Mouse (Mus musculus) embryonic facial prominence, embryonic 11.5 days (tissue): ENCODE measurements around the gene Nphs2. TPM values are rescaled to one million over a fixed set of nuclear protein-coding genes. Genes with fewer than 3 reads are reported as not detected.
"Not testable (repeated sequence)": the region's sequence is repeated elsewhere in the genome, so short reads cannot be mapped to it uniquely, and the experiment has no call there.

Experiments used
- ATAC-seq: fragments of 200-750 bp; cut with Nextera tagmentation; replicated peaks from 2 replicates; pipeline ENCODE4 v1.8.0; 2017; ENCODE audit warnings: low read depth; ENCODE audit not compliant: insufficient number of reproducible peaks, low FRiP score, low TSS enrichment
- DNase-seq: peaks from one replicate; pipeline ENCODE4 v3.0.0-alpha.2; 2015; ENCODE audit warnings: low spot score
- H3K27ac ChIP-seq: fragments of 300-500 bp; sonication (generic); replicated peaks from 2 replicates; pipeline ENCODE4 v1.5.1; 2014; ENCODE audit warnings: mild to moderate bottlenecking, low read depth, low read length, control low read depth
- H3K27me3 ChIP-seq: fragments of 300-500 bp; sonication (generic); 2 replicates; pipeline ENCODE4 v1.6.1; 2014; ENCODE audit warnings: mild to moderate bottlenecking, low read length, moderate library complexity, mixed read lengths; ENCODE audit not compliant: control insufficient read depth, insufficient read depth
- H3K36me3 ChIP-seq: fragments of 300-500 bp; sonication (generic); replicated peaks from 2 replicates; pipeline ENCODE4 v1.6.1; 2014; ENCODE audit warnings: low read depth, mild to moderate bottlenecking, low read length, moderate library complexity, mixed read lengths; ENCODE audit not compliant: control insufficient read depth, insufficient read depth
- H3K4me1 ChIP-seq: fragments of 300-500 bp; sonication (generic); 2 replicates; pipeline ENCODE4 v1.6.1; 2014; ENCODE audit warnings: low read length, mixed read lengths; ENCODE audit not compliant: control insufficient read depth, insufficient read depth
- H3K4me2 ChIP-seq: fragments of 300-500 bp; sonication (generic); 2 replicates; pipeline ENCODE4 v1.6.1; 2014; ENCODE audit warnings: low read depth, mild to moderate bottlenecking, control low read depth, low read length, moderate library complexity
- H3K4me3 ChIP-seq: fragments of 300-500 bp; sonication (generic); 2 replicates; pipeline ENCODE4 v1.5.1; 2014; ENCODE audit warnings: low read depth, low read length, control low read depth
- H3K9ac ChIP-seq: fragments of 300-500 bp; sonication (generic); replicated peaks from 2 replicates; pipeline ENCODE4 v1.6.1; 2014; ENCODE audit warnings: mild to moderate bottlenecking, control low read depth, low read length
- H3K9me3 ChIP-seq: fragments of 300-500 bp; sonication (generic); replicated peaks from 2 replicates; pipeline ENCODE4 v1.6.1; 2016; ENCODE audit warnings: mild to moderate bottlenecking, low read length, inconsistent platforms, mixed read lengths; ENCODE audit not compliant: control insufficient read depth
- WGBS: fragments of 180-500 bp; shearing (Covaris S2); extraction: QIAGEN DNeasy Blood & Tissue Kit; methylation state at CpG from one replicate; pipeline ENCODE4 v1.1.7; 2014; 5-methylcytosine and 5-hydroxymethylcytosine counted together
- polyA plus RNA-seq: library from polyadenylated mRNA; unstranded; fragments of >200 nt; fragmentation: Nextera tagmentation; extraction: Ambion mirVana; gene quantifications from 2 replicates; pipeline ENCODE4 v1.2.1, GENCODE M21; 2014

The Nphs2 gene
- not detected in 2 replicates for polyA plus RNA-seq

DNA sequence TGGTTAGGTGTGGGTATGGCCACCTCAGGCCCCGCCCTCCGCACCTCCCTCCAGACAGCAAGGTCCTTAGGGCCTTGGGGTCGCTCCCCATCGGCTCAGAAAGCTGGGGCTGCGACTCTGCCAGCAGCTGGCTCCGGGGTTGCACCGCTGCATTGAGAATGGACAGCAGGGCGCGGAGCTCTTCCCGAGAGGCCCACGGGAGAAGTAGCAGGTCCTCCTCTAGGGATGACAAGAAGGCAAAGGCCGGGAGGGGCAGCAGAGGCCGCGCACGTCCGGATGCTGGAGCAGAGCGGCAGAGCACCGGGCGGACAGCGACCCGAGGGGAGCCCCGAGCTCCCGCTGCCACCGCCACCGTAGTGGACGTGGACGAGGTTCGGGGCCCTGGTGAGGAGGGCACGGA lies at the start of gene Nphs2:
Gene Nphs2 (plus strand): TSS at position 98 of the 400 bp plus-strand sequence.
- H3K4me1 ChIP-seq, result no peaks in the 10 kb centered on the region
- H3K9me3 ChIP-seq, result no peaks in the 10 kb centered on the region
- ATAC-seq (no peak), DNase-seq (no peak)
- H3K36me3 ChIP-seq, result no peaks in the 10 kb centered on the region
- 4% methylated on average over 29 of the region's 29 CpGs for WGBS
- no peak within 1 kb of the TSS for H3K9ac ChIP-seq
- peaks cover 23% of the 10 kb centered on the region for H3K27me3 ChIP-seq
- H3K4me3 ChIP-seq, result no peak within 1 kb of the TSS
- H3K27ac ChIP-seq, result no peak within 1 kb of the TSS
- H3K4me2 ChIP-seq, result peak within 1 kb of the TSS; percentile 5; the same call in 1 of the 2 replicates

DNA sequence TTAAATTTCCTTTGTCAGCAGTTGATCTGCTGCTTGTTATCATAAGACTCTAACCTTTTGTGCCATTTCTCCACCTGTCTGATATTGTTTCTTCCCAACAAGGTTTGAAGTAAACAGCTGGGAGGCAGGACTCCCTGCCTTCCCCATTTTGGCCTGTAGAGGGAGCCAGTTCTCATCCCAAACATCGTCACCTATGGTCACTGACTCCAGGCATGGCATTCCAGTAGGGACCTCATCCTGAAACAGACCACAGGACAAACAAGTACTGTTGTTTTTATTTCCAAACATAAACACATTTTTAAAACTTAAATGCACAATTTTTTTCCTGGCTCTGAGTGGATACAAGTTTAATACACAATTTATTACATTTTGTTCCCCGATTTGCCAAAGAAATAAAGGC lies 47.2 kb upstream of the Nphs2 start:
- Histone ChIP-seq H3K9ac (no peak overlapping the region), H3K4me3 (no peak overlapping the region), H3K36me3 (no peaks in the 10 kb centered on the region), H3K27me3 (no peaks in the 10 kb centered on the region), H3K27ac (no peak overlapping the region), H3K9me3 (no peaks in the 10 kb centered on the region), H3K4me1 (no peaks in the 10 kb centered on the region), H3K4me2 (no peak overlapping the region)
- DNase-seq (peak; percentile 77), ATAC-seq (no peak)
- whole genome bisulfite sequencing, result 48% methylated on average over 2 of the region's 2 CpGs

DNA sequence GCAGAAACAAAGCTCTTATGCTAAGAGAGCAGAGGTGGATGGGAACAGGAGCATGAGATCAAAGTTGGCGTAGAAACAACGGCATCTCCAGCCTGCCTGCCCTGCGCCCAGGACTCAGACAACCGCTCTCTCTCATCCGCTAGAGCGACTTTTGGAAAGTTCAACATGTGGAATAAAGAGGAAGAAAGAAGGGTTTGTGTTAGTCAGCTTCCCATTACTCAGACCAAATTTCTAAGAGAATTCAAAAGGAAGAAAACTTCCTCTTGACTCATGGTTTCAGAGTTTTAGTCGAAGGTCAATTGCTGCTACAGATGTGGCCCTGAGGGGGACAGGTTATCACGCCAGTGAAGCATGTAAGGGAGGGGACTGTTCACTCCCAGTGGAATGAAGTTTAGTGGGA lies 46.6 kb upstream of the Nphs2 start:
- no peaks in the 10 kb centered on the region for H3K9me3 ChIP-seq
- no peak overlapping the region for H3K27ac ChIP-seq
- no peaks in the 10 kb centered on the region for H3K4me1 ChIP-seq
- WGBS, result 85% methylated on average over 8 of the region's 8 CpGs
- no peak overlapping the region for H3K9ac ChIP-seq
- DNase-seq (no peak), ATAC-seq (no peak)
- H3K4me2 ChIP-seq, result no peak overlapping the region
- no peaks in the 10 kb centered on the region for H3K36me3 ChIP-seq
- no peaks in the 10 kb centered on the region for H3K27me3 ChIP-seq
- no peak overlapping the region for H3K4me3 ChIP-seq

DNA sequence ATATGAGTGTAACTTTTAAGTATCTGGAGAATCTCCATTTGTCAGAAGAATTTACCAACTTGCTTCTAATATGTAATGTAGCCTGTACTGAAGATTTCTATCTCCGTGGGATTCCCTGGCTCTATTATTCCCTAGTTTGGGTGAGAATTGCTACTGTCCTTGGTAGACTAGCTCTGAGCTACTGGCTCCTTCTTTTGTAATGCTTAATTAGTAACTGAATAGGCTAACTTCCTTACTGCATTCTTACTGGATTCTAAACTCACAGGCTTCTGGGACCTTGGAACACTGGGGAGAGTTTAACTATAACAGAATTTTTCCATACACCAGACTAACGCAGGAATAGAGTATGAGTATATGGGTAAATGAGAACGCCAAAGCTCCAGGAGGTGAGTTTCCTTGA lies 42.0 kb upstream of the Nphs2 start:
- not testable (repeated sequence) for ATAC-seq, H3K36me3 ChIP-seq, H3K9ac ChIP-seq, DNase-seq, H3K4me2 ChIP-seq, H3K4me3 ChIP-seq, H3K27ac ChIP-seq, H3K27me3 ChIP-seq, H3K4me1 ChIP-seq, H3K9me3 ChIP-seq
- 32% methylated on average over 3 of the region's 3 CpGs for WGBS

DNA sequence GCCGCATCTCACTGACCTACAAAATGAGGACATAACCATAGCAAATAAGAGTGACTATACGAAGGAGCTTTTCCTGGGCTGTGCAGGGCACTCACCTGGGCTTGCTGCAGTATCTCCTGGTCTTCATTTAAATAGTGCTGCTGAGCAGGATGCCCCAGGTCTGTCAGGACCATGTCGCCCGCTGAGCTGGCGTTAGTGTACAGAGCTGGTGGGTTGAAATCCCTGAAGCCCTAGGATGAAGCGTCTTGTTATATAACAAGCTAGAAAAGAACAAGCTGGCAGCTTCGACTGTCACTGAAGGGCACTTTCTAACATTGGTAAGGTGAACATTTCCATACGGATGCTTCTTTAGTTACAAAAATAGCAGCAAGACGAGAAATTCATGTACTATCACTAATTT lies 40.1 kb upstream of the Nphs2 start:
- H3K4me1 ChIP-seq, result no peaks in the 10 kb centered on the region
- H3K9ac ChIP-seq, result no peak overlapping the region
- no peak overlapping the region for H3K4me2 ChIP-seq
- no peak overlapping the region for H3K4me3 ChIP-seq
- H3K27me3 ChIP-seq, result no peaks in the 10 kb centered on the region
- H3K36me3 ChIP-seq, result no peaks in the 10 kb centered on the region
- ATAC-seq (no peak), DNase-seq (no peak)
- H3K9me3 ChIP-seq, result no peaks in the 10 kb centered on the region
- 77% methylated on average over 9 of the region's 9 CpGs for WGBS
- H3K27ac ChIP-seq, result no peak overlapping the region

DNA sequence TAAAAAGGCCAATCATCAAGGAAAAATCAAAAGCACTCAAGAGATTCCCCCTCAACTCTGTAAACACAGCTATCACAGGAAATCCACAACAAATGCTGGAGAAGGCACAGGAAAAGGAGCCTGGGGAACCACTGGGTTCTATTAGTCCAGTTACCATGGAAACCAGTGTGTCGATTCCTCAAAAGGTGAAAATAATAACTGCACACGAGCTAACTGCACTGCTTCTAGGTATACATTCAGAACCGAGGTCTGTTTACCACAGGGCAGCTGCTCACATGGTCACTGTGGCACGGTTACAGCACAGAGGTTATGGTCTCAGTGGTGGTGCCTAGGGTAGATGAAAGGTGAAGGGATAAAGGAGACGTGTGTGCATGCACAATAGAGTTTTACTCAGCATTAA lies 38.9 kb upstream of the Nphs2 start:
- 62% methylated on average over 5 of the region's 5 CpGs for WGBS

DNA sequence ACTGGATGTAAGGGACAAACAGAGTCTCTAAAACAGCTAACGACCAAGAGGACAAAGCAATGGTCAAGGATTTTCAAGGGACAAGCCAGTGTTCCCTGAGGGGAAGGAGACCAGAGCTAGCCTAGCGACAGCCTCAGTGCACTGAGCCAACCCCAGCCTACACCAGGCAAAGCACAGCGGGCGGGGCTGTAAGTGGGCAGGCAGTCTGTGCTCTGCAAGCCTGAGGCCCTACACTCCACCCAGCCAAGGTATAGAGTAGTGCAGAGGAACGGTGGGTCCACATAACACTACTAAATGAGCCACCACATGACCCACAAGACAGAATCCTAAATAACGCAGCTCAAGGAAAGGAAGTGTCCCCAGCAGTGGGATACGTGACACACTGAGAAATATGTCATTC lies 36.9 kb upstream of the Nphs2 start:
- no peak for ATAC-seq
- H3K27ac ChIP-seq, result no peak overlapping the region
- no peaks in the 10 kb centered on the region for H3K27me3 ChIP-seq
- no peak overlapping the region for H3K9ac ChIP-seq
- DNase-seq, result no peak
- H3K9me3 ChIP-seq, result no peaks in the 10 kb centered on the region
- no peaks in the 10 kb centered on the region for H3K36me3 ChIP-seq
- H3K4me3 ChIP-seq, result no peak overlapping the region
- WGBS, result 59% methylated on average over 7 of the region's 7 CpGs
- no peak overlapping the region for H3K4me2 ChIP-seq
- H3K4me1 ChIP-seq, result no peaks in the 10 kb centered on the region

More for the DNA sequence above, 38.9 kb upstream of the Nphs2 start:
- Histone ChIP-seq H3K36me3 (no peaks in the 10 kb centered on the region), H3K4me1 (no peaks in the 10 kb centered on the region), H3K27me3 (no peaks in the 10 kb centered on the region), H3K9ac (no peak overlapping the region), H3K9me3 (no peaks in the 10 kb centered on the region), H3K27ac (no peak overlapping the region), H3K4me2 (no peak overlapping the region), H3K4me3 (no peak overlapping the region)
- ATAC-seq, result no peak
- DNase-seq, result peak; percentile 55

DNA sequence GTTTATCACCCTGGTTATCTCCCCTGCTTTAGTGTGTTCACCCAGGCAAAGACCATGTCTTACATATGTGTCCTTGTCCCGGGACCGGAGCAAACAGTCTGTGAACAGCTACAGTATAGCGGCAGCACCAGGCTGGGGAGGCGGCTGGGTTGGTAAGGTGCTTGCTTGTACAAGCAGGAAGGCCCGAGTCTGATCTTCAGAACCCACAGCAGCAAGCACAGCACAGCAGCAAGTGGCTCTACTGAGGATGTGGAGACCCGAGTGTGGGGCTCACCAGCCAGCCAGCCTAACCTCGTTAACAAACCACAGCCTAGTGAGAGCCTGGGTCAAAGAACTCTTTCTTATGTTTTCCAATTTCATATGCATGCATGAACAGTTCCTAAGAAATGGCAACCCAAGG lies 30.4 kb upstream of the Nphs2 start:
- no peaks in the 10 kb centered on the region for H3K9me3 ChIP-seq

More for the DNA sequence above, 30.4 kb upstream of the Nphs2 start:
- H3K4me1 ChIP-seq, result no peaks in the 10 kb centered on the region
- ATAC-seq (no peak), DNase-seq (no peak)
- 83% methylated on average over 7 of the region's 7 CpGs for WGBS
- H3K9ac ChIP-seq, result no peak overlapping the region
- no peak overlapping the region for H3K27ac ChIP-seq
- no peaks in the 10 kb centered on the region for H3K27me3 ChIP-seq
- no peaks in the 10 kb centered on the region for H3K36me3 ChIP-seq
- H3K4me2 ChIP-seq, result no peak overlapping the region
- no peak overlapping the region for H3K4me3 ChIP-seq
